8 mouse cellular contexts compared by ENCODE assay signal in the genomic region with DNA sequence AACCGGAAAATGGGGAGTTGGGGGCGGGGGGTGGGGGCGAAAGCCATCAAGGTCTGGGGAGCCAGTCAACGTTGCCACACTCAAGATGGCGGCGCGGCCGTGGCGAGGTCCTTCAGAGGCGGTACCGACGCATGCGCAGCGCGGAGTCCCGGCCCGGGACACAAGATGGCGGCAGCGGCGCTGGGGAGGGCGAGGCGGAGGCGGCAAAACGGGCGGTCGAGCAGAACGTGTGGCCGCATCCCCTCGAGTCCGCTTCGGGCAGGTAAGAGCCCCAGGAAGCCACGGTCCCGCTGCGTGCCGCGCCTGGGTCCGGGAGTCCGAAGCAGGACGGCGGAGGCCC. TPM values are rescaled to one million over a fixed set of nuclear protein-coding genes. Genes with fewer than 3 reads are reported as not detected.
DNase-seq lines count a peak whose midpoint lies in the region; ATAC-seq and TF ChIP-seq lines count a peak whose summit lies in the region.

A gene (plus strand): TSS at position 77 of the 340 bp plus-strand sequence.

- WGBS in heart, embryonic 10.5 days, result under 1% methylated on average over 40 of the region's 40 CpGs
- under 1% methylated on average over 38 of the region's 40 CpGs for WGBS in kidney, embryonic 15.5 days
- WGBS in limb, embryonic 15.5 days, result under 1% methylated on average over 40 of the region's 40 CpGs
- 1% methylated on average over 31 of the region's 40 CpGs for WGBS in midbrain, postnatal 0 days

- H3K9me3 ChIP-seq in heart, embryonic 10.5 days, result no peaks in the 10 kb centered on the region
- no peaks in the 10 kb centered on the region for H3K9me3 ChIP-seq in kidney, embryonic 15.5 days (replicated peaks)
- no peaks in the 10 kb centered on the region for H3K9me3 ChIP-seq in limb, embryonic 15.5 days
- no peaks in the 10 kb centered on the region for H3K9me3 ChIP-seq in midbrain, postnatal 0 days (ENCODE audit: low read length)

- ATAC-seq in kidney, embryonic 15.5 days (replicated peaks; ENCODE audit: low FRiP score), result peak; percentile 83
- ATAC-seq in limb, embryonic 15.5 days (ENCODE audit: insufficient number of reproducible peaks, low FRiP score, low TSS enrichment, low read depth), result peak; percentile 82
- ATAC-seq in midbrain, postnatal 0 days (ENCODE audit: low FRiP score), result peak; percentile 91

- H3K9ac ChIP-seq in kidney, embryonic 15.5 days, result peak within 1 kb of the TSS; percentile 100
- peak within 1 kb of the TSS; percentile 99 for H3K9ac ChIP-seq in limb, embryonic 15.5 days
- H3K9ac ChIP-seq in midbrain, postnatal 0 days (replicated peaks; ENCODE audit: low read length, poor library complexity, severe bottlenecking), result peak within 1 kb of the TSS; percentile 94

- peak within 1 kb of the TSS; percentile 98 for H3K27ac ChIP-seq in embryonic fibroblast, embryonic 13.5 days (ENCODE audit: insufficient read depth, low read length)
- peak within 1 kb of the TSS; percentile 100 for H3K27ac ChIP-seq in heart, embryonic 10.5 days
- H3K27ac ChIP-seq in kidney, embryonic 15.5 days, result peak within 1 kb of the TSS; percentile 100
- peak within 1 kb of the TSS; percentile 100 for H3K27ac ChIP-seq in limb, embryonic 15.5 days
- H3K27ac ChIP-seq in midbrain, postnatal 0 days (ENCODE audit: low read depth, low read length), result peak within 1 kb of the TSS; percentile 100

- peaks cover 22% of the 10 kb centered on the region for H3K36me3 ChIP-seq in heart, embryonic 10.5 days
- H3K36me3 ChIP-seq in kidney, embryonic 15.5 days, result peaks cover 19% of the 10 kb centered on the region
- peaks cover 22% of the 10 kb centered on the region for H3K36me3 ChIP-seq in limb, embryonic 15.5 days
- H3K36me3 ChIP-seq in midbrain, postnatal 0 days (ENCODE audit: insufficient read depth, low read length), result peaks cover 16% of the 10 kb centered on the region

- no peaks in the 10 kb centered on the region for H3K27me3 ChIP-seq in heart, embryonic 10.5 days (ENCODE audit: insufficient read depth, poor library complexity, severe bottlenecking)
- H3K27me3 ChIP-seq in kidney, embryonic 15.5 days, result no peaks in the 10 kb centered on the region
- no peaks in the 10 kb centered on the region for H3K27me3 ChIP-seq in limb, embryonic 15.5 days
- H3K27me3 ChIP-seq in midbrain, postnatal 0 days (ENCODE audit: insufficient read depth, low read length), result no peaks in the 10 kb centered on the region

- H3K4me3 ChIP-seq in embryonic fibroblast, embryonic 13.5 days (ENCODE audit: insufficient read depth, low read length), result peak within 1 kb of the TSS; percentile 74
- H3K4me3 ChIP-seq in heart, embryonic 10.5 days, result peak within 1 kb of the TSS; percentile 96
- H3K4me3 ChIP-seq in kidney, embryonic 15.5 days (replicated peaks), result peak within 1 kb of the TSS; percentile 93
- peak within 1 kb of the TSS; percentile 92 for H3K4me3 ChIP-seq in limb, embryonic 15.5 days
- peak within 1 kb of the TSS; percentile 57 for H3K4me3 ChIP-seq in midbrain, postnatal 0 days (ENCODE audit: low read depth, low read length)

- TF ChIP-seq CTCF in embryonic fibroblast, embryonic 13.5 days (IDR thresholded peaks at IDR 0.05; ENCODE audit: borderline replicate concordance, insufficient read depth, low read length), result no peak
- no peak; the same call in 1 of the 2 replicates for TF ChIP-seq CTCF in midbrain, postnatal 0 days (IDR thresholded peaks at IDR 0.05)

- peak; percentile 87 for TF ChIP-seq POLR2A in embryonic fibroblast, embryonic 13.5 days (IDR thresholded peaks at IDR 0.05; ENCODE audit: low read depth, low read length)

- DNase-seq in B cell, adult 2 months, result peak; percentile 95 to 96
- peak; percentile 92 for DNase-seq in brain, adult 2 months (ENCODE audit: low read depth, low spot score)
- DNase-seq in heart, embryonic 10.5 days (ENCODE audit: low spot score), result peak; percentile 97
- peak; percentile 90 for DNase-seq in midbrain, postnatal 0 days (ENCODE audit: low spot score)
- DNase-seq in spleen, postnatal 14 days (ENCODE audit: low spot score in 2 of 2), result peak; percentile 93 to 96

- H3K4me2 ChIP-seq in kidney, embryonic 15.5 days, result peak within 1 kb of the TSS; percentile 80
- H3K4me2 ChIP-seq in limb, embryonic 15.5 days, result peak within 1 kb of the TSS; percentile 83
- peak within 1 kb of the TSS; percentile 95 for H3K4me2 ChIP-seq in midbrain, postnatal 0 days (ENCODE audit: low read depth, low read length, poor library complexity, severe bottlenecking)

- H3K4me1 ChIP-seq in embryonic fibroblast, embryonic 13.5 days (ENCODE audit: control insufficient read depth, insufficient read depth, low read length), result peaks cover 4% of the 10 kb centered on the region
- peaks cover 36% of the 10 kb centered on the region for H3K4me1 ChIP-seq in heart, embryonic 10.5 days
- H3K4me1 ChIP-seq in kidney, embryonic 15.5 days, result peaks cover 48% of the 10 kb centered on the region
- peaks cover 29% of the 10 kb centered on the region for H3K4me1 ChIP-seq in limb, embryonic 15.5 days
- H3K4me1 ChIP-seq in midbrain, postnatal 0 days (ENCODE audit: insufficient read depth, low read length), result peaks cover 9% of the 10 kb centered on the region; the same call in 1 of the 2 replicates

RNA-seq across cellular contexts. Expression of the gene that starts here (rescaled TPM):
- polyA plus RNA-seq in embryonic fibroblast, embryonic 13.5 days (2011; ENCODE audit: insufficient read length, low read depth, missing spikeins), result 18.2 and 18.3 TPM in 2 replicates
- polyA plus RNA-seq in heart, embryonic 10.5 days (2016; fragmentation: Nextera tagmentation; extraction: Ambion mirVana), result 57.9 and 61.5 TPM in 2 replicates
- 73.1 and 81.1 TPM in 2 replicates for polyA plus RNA-seq in kidney, embryonic 15.5 days (2015; fragmentation: Nextera tagmentation; extraction: Ambion mirVana)
- 62.9 and 67.5 TPM in 2 replicates for polyA plus RNA-seq in limb, embryonic 15.5 days (2015; fragmentation: Nextera tagmentation; extraction: Ambion mirVana)
- 77.2 and 90.1 TPM in 2 replicates for total RNA-seq in midbrain, postnatal 0 days (2014; rRNA removed)
- polyA plus RNA-seq in midbrain, postnatal 0 days (2015; fragmentation: Nextera tagmentation; extraction: Ambion mirVana), result 88.9 and 94.6 TPM in 2 replicates

Comparison
In these comparisons a context has a peak if more than half of its experiments do, and no peak if none do; other contexts are left out.
1. Peak in every context shown above with its lines: DNase-seq, ATAC-seq, H3K4me3 ChIP-seq and H3K27ac ChIP-seq.